Mouse (Mus musculus) midbrain, postnatal 0 days (tissue): ENCODE results near the gene Zfpm1. TPM values are rescaled to one million over a fixed set of nuclear protein-coding genes. Genes with fewer than 3 reads are reported as not detected.

Experiments used
- ATAC-seq: fragments of 200-750 bp; cut with Nextera tagmentation; 2 replicates; pipeline ENCODE4 v1.8.0; 2017; ENCODE audit warnings: moderate number of reproducible peaks, mild to moderate bottlenecking, moderate TSS enrichment, moderate library complexity; ENCODE audit not compliant: low FRiP score
- DNase-seq: peaks from one replicate; pipeline ENCODE4 v3.0.0-alpha.2; 2015; ENCODE audit warnings: low spot score
- H3K27ac ChIP-seq: fragments of 300-500 bp; sonication (generic); 2 replicates; pipeline ENCODE4 v1.5.1; 2014; ENCODE audit warnings: low read depth, mild to moderate bottlenecking, low read length, mixed read lengths
- H3K27me3 ChIP-seq: fragments of 300-500 bp; sonication (generic); 2 replicates; pipeline ENCODE4 v1.6.1; 2014; ENCODE audit warnings: low read length, control low read depth, mixed read lengths; ENCODE audit not compliant: insufficient read depth
- H3K36me3 ChIP-seq: fragments of 300-500 bp; sonication (generic); 2 replicates; pipeline ENCODE4 v1.6.1; 2014; ENCODE audit warnings: low read length, control low read depth, mixed read lengths; ENCODE audit not compliant: insufficient read depth
- H3K4me1 ChIP-seq: fragments of 300-500 bp; sonication (generic); 2 replicates; pipeline ENCODE4 v1.6.1; 2014; ENCODE audit warnings: mild to moderate bottlenecking, control low read depth, antibody characterized with exemption, low read length, mixed read lengths; ENCODE audit not compliant: insufficient read depth
- H3K4me2 ChIP-seq: fragments of 300-500 bp; sonication (generic); 2 replicates; pipeline ENCODE4 v1.6.1; 2014; ENCODE audit warnings: low read depth, mild to moderate bottlenecking, low read length, mixed read lengths; ENCODE audit not compliant: poor library complexity, severe bottlenecking
- H3K4me3 ChIP-seq: fragments of 300-500 bp; sonication (generic); 2 replicates; pipeline ENCODE4 v1.5.1; 2014; ENCODE audit warnings: low read depth, mild to moderate bottlenecking, low read length, moderate library complexity
- H3K9ac ChIP-seq: fragments of 300-500 bp; sonication (generic); replicated peaks from 2 replicates; pipeline ENCODE4 v1.6.1; 2014; ENCODE audit warnings: mild to moderate bottlenecking, low read length, moderate library complexity, mixed read lengths; ENCODE audit not compliant: poor library complexity, severe bottlenecking
- H3K9me3 ChIP-seq: fragments of 300-500 bp; sonication (generic); 2 replicates; pipeline ENCODE4 v1.6.1; 2016; ENCODE audit warnings: low read length, control low read depth
- CTCF ChIP-seq: IDR thresholded peaks from 2 replicates; pipeline ENCODE4 v1.5.1; 2016; ENCODE audit warnings: antibody characterized with exemption, mild to moderate bottlenecking
- WGBS: fragments of 180-500 bp; shearing (Covaris S2); extraction: QIAGEN DNeasy Blood & Tissue Kit; methylation state at CpG from one replicate; pipeline ENCODE4 v1.1.7; 2014; 5-methylcytosine and 5-hydroxymethylcytosine counted together
- polyA plus RNA-seq: library from polyadenylated mRNA; unstranded; fragments of >200 nt; fragmentation: Nextera tagmentation; extraction: Ambion mirVana; gene quantifications from 2 replicates; pipeline ENCODE4 v1.2.1, GENCODE M21; 2015
- total RNA-seq: library from RNA; depleted of rRNA; stranded (reverse); fragments of >200 nt; gene quantifications from 2 replicates; pipeline ENCODE4 v1.2.3, GENCODE M21; 2014

The Zfpm1 gene
- total and polyA plus RNA-seq, 2 experiments from 2014 or later = 1.2 to 28.6 TPM

- no peak overlapping the region for H3K27ac ChIP-seq
- WGBS = 3% methylated on average over 21 of the region's 21 CpGs
- no peaks in the 10 kb centered on the region; the same call in 1 of the 2 replicates for H3K27me3 ChIP-seq
- H3K9ac ChIP-seq = peak overlapping the region; percentile 51
- 0 out of 2 replicates have a peak, but pooled peaks cover 2% of the 10 kb centered on the region for H3K4me1 ChIP-seq
- peak overlapping the region; percentile 58 for H3K4me2 ChIP-seq
- ATAC-seq = peak; percentile 46
- H3K36me3 ChIP-seq = no peaks in the 10 kb centered on the region
- peak; percentile 80 for DNase-seq
- peak overlapping the region; percentile 25; the same call in 1 of the 2 replicates for H3K4me3 ChIP-seq
- TF ChIP-seq CTCF = peak; percentile 98
- no peaks in the 10 kb centered on the region for H3K9me3 ChIP-seq
Measured at GRCm38 (mm10) chr8:122269404-122269803, 12.5 kb upstream of the Zfpm1 start.

DNA sequence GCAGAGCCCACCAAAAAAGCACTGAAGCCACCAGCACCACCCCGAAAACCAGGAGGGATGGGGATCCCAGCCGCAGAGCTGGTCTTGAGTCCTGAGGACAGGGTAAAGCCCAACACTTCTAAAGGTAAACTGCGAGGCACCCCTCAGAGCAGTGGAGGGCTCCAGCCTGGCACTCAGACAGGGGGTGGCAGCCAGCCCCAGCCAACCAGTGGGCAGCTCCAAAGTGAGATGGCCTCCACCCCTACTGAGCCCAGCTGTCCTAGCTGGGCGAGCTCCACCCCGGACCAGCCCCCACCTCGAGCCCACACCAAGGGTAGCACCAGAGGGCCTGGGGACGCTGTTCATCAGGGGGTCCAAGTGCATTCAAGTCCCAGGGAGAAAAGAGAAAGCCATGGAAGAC is 11.4 kb upstream of the Zfpm1 start:
- Histone ChIP-seq H3K4me2 (no peak overlapping the region), H3K9me3 (no peaks in the 10 kb centered on the region), H3K9ac (no peak overlapping the region), H3K36me3 (no peaks in the 10 kb centered on the region), H3K4me1 (0 out of 2 replicates have a peak, but pooled peaks cover 2% of the 10 kb centered on the region), H3K27ac (no peak overlapping the region), H3K27me3 (no peaks in the 10 kb centered on the region; the same call in 1 of the 2 replicates), H3K4me3 (no peak overlapping the region)
- DNase-seq = no peak
- no peak for TF ChIP-seq CTCF
- 67% methylated on average over 7 of the region's 7 CpGs for WGBS
- no peak for ATAC-seq

DNA sequence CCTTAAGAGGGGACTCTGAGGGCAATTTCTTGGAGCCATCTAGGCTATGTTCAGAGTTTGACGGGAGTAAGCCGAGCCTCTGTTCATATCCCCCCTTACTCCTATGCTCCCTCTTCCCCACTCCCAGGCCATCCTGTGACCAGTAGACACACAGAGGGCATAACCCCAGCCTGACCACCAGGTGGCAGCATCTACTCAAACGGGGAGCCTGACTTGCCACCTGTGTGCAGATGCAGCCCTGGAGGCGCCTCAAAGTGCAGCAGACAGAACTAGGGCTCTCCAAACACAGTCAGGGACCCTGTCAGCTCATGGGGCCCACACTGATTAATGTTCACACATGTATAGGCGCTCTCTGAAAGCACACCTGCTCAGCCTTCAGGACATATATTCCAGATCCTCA is 8.8 kb upstream of the Zfpm1 start:
- no peaks in the 10 kb centered on the region for H3K4me1 ChIP-seq
- peak; percentile 84 for DNase-seq
- H3K4me2 ChIP-seq = no peak overlapping the region
- H3K4me3 ChIP-seq = no peak overlapping the region
- no peaks in the 10 kb centered on the region; the same call in 1 of the 2 replicates for H3K27me3 ChIP-seq
- WGBS = 9% methylated on average over 5 of the region's 5 CpGs
- ATAC-seq = peak; percentile 64; the same call in 1 of the 2 replicates
- H3K9ac ChIP-seq = no peak overlapping the region
- peak; percentile 96 for TF ChIP-seq CTCF
- no peaks in the 10 kb centered on the region for H3K36me3 ChIP-seq
- H3K27ac ChIP-seq = no peak overlapping the region
- no peaks in the 10 kb centered on the region for H3K9me3 ChIP-seq

DNA sequence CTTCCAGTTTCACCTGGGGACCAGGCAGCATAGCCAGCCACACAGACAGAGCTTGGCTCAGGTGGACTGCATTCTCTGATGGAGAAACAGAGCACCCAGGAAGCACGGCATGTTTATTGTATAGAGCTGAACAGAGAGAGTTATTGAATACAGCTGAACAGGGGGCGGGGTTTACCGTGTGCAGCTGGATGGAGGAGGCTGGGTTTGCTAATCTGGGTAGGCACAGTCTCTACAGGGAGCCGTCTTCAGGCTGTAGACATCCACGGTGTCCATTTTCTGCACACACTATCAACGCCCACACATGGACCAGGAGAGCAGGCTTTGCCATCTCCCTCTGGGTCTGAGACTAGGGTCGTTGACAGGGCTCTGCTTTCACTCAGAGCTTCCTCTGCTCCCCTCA is 8.1 kb upstream of the Zfpm1 start:
- H3K4me2 ChIP-seq = no peak overlapping the region
- no peaks in the 10 kb centered on the region; the same call in 1 of the 2 replicates for H3K27me3 ChIP-seq
- no peak for DNase-seq
- WGBS = 41% methylated on average over 7 of the region's 7 CpGs
- H3K4me1 ChIP-seq = no peaks in the 10 kb centered on the region
- no peak for ATAC-seq
- no peak overlapping the region for H3K27ac ChIP-seq
- TF ChIP-seq CTCF = no peak
- no peak overlapping the region for H3K9ac ChIP-seq
- no peak overlapping the region for H3K4me3 ChIP-seq
- no peaks in the 10 kb centered on the region for H3K36me3 ChIP-seq
- no peaks in the 10 kb centered on the region for H3K9me3 ChIP-seq

- Histone ChIP-seq H3K4me2 (no peak overlapping the region), H3K4me1 (no peaks in the 10 kb centered on the region), H3K9ac (no peak overlapping the region), H3K36me3 (no peaks in the 10 kb centered on the region), H3K4me3 (no peak overlapping the region), H3K27ac (no peak overlapping the region), H3K27me3 (no peaks in the 10 kb centered on the region; the same call in 1 of the 2 replicates), H3K9me3 (no peaks in the 10 kb centered on the region)
- ATAC-seq (no peak), DNase-seq (no peak)
- 78% methylated on average over 11 of the region's 11 CpGs for WGBS
- no peak for TF ChIP-seq CTCF
Measured at GRCm38 (mm10) chr8:122274651-122275391, 7.1 kb upstream of the Zfpm1 start.

- Histone ChIP-seq H3K4me1 (no peaks in the 10 kb centered on the region), H3K9me3 (no peaks in the 10 kb centered on the region), H3K27me3 (no peaks in the 10 kb centered on the region), H3K9ac (no peak overlapping the region), H3K4me2 (no peak overlapping the region), H3K27ac (no peak overlapping the region), H3K36me3 (no peaks in the 10 kb centered on the region), H3K4me3 (no peak overlapping the region)
- WGBS = 96% methylated on average over 5 of the region's 5 CpGs
- DNase-seq (no peak), ATAC-seq (no peak)
- no peak for TF ChIP-seq CTCF
Measured at GRCm38 (mm10) chr8:122276308-122276707, 5.6 kb upstream of the Zfpm1 start.
